Mouse (Mus musculus) testis, adult 2 months (tissue): ENCODE results near the gene Fcna.

Source experiments
- CTCF ChIP-seq: fragments of 200-500 bp; IDR thresholded peaks from 2 replicates; pipeline ENCODE4 v1.5.1; 2012; ENCODE audit warnings: low read depth, mild to moderate bottlenecking, inconsistent platforms, low read length, moderate library complexity; ENCODE audit not compliant: control insufficient read depth, insufficient read depth, insufficient replicate concordance
- POLR2A ChIP-seq: fragments of 200-500 bp; IDR thresholded peaks from 2 replicates; pipeline ENCODE4 v1.6.1; 2012; ENCODE audit warnings: low read depth, mild to moderate bottlenecking, inconsistent platforms, low read length, moderate library complexity; ENCODE audit not compliant: control insufficient read depth

DNA sequence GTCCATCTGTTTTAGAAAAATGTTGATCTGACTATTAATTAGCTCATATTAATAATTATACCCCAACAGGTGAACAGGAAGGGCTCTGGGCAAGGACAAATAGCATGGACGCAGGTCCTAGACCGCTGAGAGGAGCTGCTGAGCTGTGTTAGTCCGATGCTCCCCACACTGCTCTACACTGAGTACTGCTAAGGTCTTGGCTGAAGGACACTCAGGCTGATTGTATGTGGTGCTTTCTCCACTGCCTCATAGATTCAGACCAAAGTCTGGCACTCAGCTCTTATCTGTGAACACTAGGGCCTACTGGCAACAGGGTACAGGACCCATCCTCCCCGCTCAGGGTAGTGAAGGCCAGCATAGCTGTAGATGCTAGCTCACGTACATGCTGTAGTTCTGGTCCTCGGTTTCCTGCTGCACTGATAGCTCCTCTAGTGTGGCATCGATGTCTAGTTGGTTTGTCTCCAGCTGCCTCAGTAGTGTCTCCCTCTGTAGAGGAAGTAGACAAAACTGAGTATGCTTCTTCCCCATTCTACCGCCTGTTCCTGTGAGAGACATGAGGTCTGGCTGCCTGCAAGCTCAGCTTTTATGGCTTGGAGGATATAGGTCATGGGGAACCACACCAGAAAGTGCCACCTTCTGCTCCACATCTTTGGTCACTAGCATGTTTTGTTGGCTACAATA lies 39.5 kb downstream of the Fcna start:
- no peak for TF ChIP-seq CTCF
- no peak for TF ChIP-seq POLR2A
